Mouse (Mus musculus): ENCODE measurements around the gene Fbxo4.

Gene Fbxo4

GRCm38 (mm10) chr15:3979061-3979848 is at the start of gene Fbxo4:
Gene Fbxo4, minus strand, starts transcription at chr15:3979573.
- DNase-seq (ENCODE audit: low read depth), result peak; percentile 70

- no peak for DNase-seq (ENCODE audit: low read depth)
These were observed 49.6 kb upstream of the Fbxo4 start for GRCm38 (mm10) chr15:4028960-4029359.

- DNase-seq (ENCODE audit: low read depth), result no peak
These were observed 49.0 kb upstream of the Fbxo4 start for GRCm38 (mm10) chr15:4028411-4028700.

- DNase-seq (ENCODE audit: low read depth), result no peak
These were observed 48.5 kb upstream of the Fbxo4 start for GRCm38 (mm10) chr15:4027671-4028410.

- DNase-seq (ENCODE audit: low read depth), result peak; percentile 68
These were observed 47.6 kb upstream of the Fbxo4 start for GRCm38 (mm10) chr15:4026831-4027584.

GRCm38 (mm10) chr15:4026231-4026773 is 46.9 kb upstream of the Fbxo4 start, which contains the start of gene Oxct1:
Gene Oxct1, plus strand, starts transcription at chr15:4026383.
- DNase-seq (ENCODE audit: low read depth), result peak; percentile 77

GRCm38 (mm10) chr15:4025508-4025904 is 46.1 kb upstream of the Fbxo4 start:
- DNase-seq (ENCODE audit: low read depth), result no peak

- no peak for DNase-seq (ENCODE audit: low read depth)
These were observed 45.5 kb upstream of the Fbxo4 start for GRCm38 (mm10) chr15:4024726-4025507.

GRCm38 (mm10) chr15:4023747-4024146 is 44.4 kb upstream of the Fbxo4 start:
- no peak for DNase-seq (ENCODE audit: low read depth)

- DNase-seq (ENCODE audit: low read depth), result no peak
These were observed 41.3 kb upstream of the Fbxo4 start for GRCm38 (mm10) chr15:4020711-4021110.

- DNase-seq (ENCODE audit: low read depth), result no peak
These were observed 34.5 kb upstream of the Fbxo4 start for GRCm38 (mm10) chr15:4013873-4014272.

GRCm38 (mm10) chr15:4000536-4000935 is 21.2 kb upstream of the Fbxo4 start:
- no peak for DNase-seq (ENCODE audit: low read depth)

- DNase-seq (ENCODE audit: low read depth), result no peak
These were observed 19.8 kb upstream of the Fbxo4 start for GRCm38 (mm10) chr15:3999144-3999543.

- no peak for DNase-seq (ENCODE audit: low read depth)
These were observed 17.1 kb upstream of the Fbxo4 start for GRCm38 (mm10) chr15:3996267-3997010.

- DNase-seq (ENCODE audit: low read depth), result peak; percentile 95
These were observed 16.3 kb upstream of the Fbxo4 start, which contains the start of gene AW549877 for GRCm38 (mm10) chr15:3995448-3996266. Gene AW549877, minus strand, starts transcription at chr15:3995744.

GRCm38 (mm10) chr15:3994852-3995447 is 15.6 kb upstream of the Fbxo4 start:
- DNase-seq (ENCODE audit: low read depth), result no peak

- DNase-seq (ENCODE audit: low read depth), result no peak
These were observed 8.6 kb upstream of the Fbxo4 start for GRCm38 (mm10) chr15:3987981-3988380.

GRCm38 (mm10) chr15:3984876-3985275 is 5.5 kb upstream of the Fbxo4 start:
- DNase-seq (ENCODE audit: low read depth), result no peak

- DNase-seq (ENCODE audit: low read depth), result no peak
These were observed 3.4 kb upstream of the Fbxo4 start for GRCm38 (mm10) chr15:3982732-3983131.

- DNase-seq (ENCODE audit: low read depth), result no peak
These were observed 498 bp upstream of the Fbxo4 start for GRCm38 (mm10) chr15:3979871-3980270.
